Mouse (Mus musculus) small intestine, adult 2 months (tissue): ENCODE measurements around the gene Fam71a.

Experiments
- CTCF ChIP-seq: fragments of 200-500 bp; IDR thresholded peaks from 2 replicates; pipeline ENCODE4 v1.5.1; 2012; ENCODE audit warnings: low read depth, mild to moderate bottlenecking, control low read depth, inconsistent platforms, low read length, moderate library complexity, mixed read lengths; ENCODE audit not compliant: insufficient replicate concordance, insufficient read length; ENCODE audit errors: extremely low read depth
- POLR2A ChIP-seq: fragments of 200-500 bp; IDR thresholded peaks from 2 replicates; pipeline ENCODE4 v1.6.1; 2012; ENCODE audit warnings: low read depth, mild to moderate bottlenecking, control low read depth, inconsistent platforms, low read length, moderate library complexity

GRCm38 (mm10) chr1:191178511-191179188 is 14.0 kb upstream of the Fam71a start:
- TF ChIP-seq POLR2A (no peak), CTCF (no peak)
